Mouse (Mus musculus) adrenal gland, postnatal 4 days (tissue): Measurements from ENCODE around the gene Utp3. TPM values are rescaled to one million over a fixed set of nuclear protein-coding genes. Genes with fewer than 3 reads are reported as not detected.

Source experiments
- DNase-seq, 2 experiments: peaks; one replicate each; pipeline ENCODE4 v3.0.0; 2021 to 2022; ENCODE audit warnings: low spot score in 2 of 2, mixed read lengths in 2 of 2
- total RNA-seq, 2 experiments: library from RNA; stranded (reverse); gene quantifications; 2 replicates each; pipeline ENCODE4 v1.2.3; 2021

Utp3 gene
- total RNA-seq, 2 experiments from 2014 or later: 37.4 to 39.1 TPM

- no peak for DNase-seq
Measured at GRCm38 (mm10) chr5:88566034-88566841, 12.0 kb downstream of the Utp3 start.

DNA sequence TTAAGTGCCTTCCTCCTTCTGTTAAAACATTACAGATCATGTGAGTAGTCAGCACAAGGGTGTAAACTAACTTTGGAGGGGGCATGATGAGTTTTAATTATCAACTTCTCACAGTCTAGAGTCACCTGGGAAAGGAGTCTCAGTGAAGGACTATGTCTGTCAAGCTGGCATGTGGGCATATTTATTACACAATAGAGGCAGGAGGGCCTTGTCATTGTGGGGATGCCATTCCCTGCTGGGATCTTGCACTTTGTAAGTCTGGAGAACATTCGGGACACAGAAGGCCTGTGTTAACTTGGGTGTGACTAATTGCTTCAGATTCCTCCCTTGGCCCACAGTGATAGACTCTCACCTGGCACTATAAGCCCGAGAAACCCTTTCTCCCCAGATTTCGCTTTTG is 15.3 kb downstream of the Utp3 start:
- no peak for DNase-seq

DNA sequence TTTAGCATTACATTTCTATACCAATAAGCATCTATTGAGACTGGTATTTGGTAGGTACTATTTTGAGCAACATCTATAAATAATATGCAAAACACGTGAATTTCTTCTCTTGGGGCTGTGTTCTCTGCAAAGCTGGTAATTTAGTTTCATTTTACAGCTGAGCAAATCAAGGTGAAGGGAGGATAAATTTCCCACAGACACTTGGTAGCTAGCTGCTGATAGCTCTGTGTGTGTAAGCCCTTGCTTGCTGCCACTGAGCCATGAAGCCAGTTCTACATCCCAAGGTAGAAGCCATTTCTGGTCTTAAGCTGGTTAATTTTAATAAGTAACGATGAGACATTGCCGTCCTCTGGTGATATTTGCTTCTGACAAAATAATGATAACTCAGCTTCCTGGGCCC is 20.6 kb downstream of the Utp3 start:
- no peak for DNase-seq

- no peak for DNase-seq
Measured at GRCm38 (mm10) chr5:88575506-88576338, 21.5 kb downstream of the Utp3 start.

- no peak for DNase-seq
Measured at GRCm38 (mm10) chr5:88580681-88581080, 26.4 kb downstream of the Utp3 start.

- no peak for DNase-seq
Measured at GRCm38 (mm10) chr5:88581343-88581742, 27.1 kb downstream of the Utp3 start.

GRCm38 (mm10) chr5:88583271-88584031 is 29.2 kb downstream of the Utp3 start:
- no peak for DNase-seq

DNA sequence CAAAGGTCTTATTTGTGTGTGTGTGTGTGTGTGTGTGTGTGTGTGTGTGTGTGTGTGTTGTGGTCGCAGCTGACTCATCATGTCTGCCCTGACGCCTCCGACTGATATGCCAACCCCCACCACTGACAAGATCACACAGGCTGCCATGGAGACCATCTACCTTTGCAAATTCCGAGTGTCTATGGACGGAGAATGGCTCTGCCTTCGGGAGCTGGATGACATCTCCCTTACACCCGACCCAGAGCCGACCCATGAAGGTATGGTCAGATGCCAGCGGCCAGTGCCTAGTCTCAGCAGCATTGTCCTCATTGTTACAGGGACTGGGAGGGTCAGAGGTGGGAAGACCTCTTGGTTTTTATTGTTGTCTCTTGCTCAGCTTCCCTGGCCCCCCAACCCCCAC is 29.8 kb downstream of the Utp3 start:
- DNase-seq: no peak

DNA sequence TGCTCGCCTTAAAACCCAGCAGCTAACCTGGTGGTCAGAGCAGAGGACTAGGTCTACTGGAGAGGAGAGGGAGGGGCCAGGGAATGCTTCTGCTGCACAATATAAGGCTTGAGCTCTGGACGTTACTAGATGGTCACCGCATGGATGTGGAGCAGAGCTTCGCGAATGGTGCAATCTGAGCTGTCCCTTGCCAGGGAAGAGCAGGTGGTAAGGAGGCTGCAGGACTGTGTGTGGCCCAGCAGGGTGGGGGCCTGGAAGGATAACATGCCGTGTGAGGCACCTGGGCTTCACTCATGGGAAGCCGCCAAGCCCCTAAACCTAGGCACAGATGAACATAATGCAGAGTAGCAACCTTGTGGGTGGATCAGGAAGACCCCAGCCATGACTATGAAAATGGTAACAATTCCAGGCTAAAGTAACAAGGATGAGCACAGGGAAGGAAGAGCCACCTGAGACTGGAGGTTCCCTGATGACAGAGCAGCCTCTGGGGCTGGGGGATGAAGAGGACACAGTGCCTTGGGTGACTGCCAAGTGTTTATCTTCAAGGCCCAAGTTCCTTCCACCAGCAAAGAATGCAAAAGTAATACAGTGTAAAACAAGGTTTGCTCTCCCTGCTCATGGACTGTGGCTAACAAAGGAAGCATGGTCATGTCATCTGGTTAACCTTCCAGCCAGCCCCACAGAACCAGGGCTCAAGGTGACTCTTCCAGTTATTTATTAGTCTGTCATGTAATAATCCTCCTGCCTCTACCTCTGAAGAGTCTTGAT is 32.3 kb downstream of the Utp3 start:
- DNase-seq: no peak

DNA sequence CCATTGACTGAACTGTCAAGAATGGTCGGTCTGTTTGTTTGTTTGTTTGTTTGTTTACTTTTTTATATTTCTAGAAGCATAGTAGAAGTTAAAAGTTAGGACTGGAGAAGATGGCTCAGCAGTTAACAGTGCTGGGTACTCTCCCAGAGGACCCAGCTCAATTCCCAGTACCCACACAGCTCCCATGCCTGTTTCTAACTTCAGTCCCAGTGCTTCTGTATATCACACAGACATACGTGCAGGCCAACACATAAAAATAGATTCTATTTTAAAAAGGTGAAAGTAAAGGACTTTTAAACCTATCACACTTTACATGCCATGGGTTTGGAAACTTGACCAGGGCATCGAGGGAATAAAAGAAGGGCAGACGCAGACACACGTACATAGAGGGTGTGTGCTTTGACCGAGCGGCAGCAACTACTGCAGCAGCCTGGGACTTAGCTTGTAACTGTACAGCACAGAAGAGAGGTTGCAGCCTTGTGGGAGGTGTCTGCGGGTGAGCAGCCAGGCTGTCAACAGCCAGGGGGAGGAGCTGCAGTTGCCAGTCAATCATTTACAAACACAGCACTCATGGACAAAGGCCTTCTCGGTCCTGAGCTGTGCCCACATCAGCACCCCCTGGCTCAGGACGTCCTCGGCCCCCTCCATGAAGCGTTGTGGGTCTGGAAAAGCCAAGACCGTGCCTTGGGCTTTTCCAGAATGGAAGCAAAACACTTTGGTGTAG is 33.1 kb downstream of the Utp3 start:
- DNase-seq: no peak

- no peak for DNase-seq
Measured at GRCm38 (mm10) chr5:88588481-88588880, 34.2 kb downstream of the Utp3 start.

DNA sequence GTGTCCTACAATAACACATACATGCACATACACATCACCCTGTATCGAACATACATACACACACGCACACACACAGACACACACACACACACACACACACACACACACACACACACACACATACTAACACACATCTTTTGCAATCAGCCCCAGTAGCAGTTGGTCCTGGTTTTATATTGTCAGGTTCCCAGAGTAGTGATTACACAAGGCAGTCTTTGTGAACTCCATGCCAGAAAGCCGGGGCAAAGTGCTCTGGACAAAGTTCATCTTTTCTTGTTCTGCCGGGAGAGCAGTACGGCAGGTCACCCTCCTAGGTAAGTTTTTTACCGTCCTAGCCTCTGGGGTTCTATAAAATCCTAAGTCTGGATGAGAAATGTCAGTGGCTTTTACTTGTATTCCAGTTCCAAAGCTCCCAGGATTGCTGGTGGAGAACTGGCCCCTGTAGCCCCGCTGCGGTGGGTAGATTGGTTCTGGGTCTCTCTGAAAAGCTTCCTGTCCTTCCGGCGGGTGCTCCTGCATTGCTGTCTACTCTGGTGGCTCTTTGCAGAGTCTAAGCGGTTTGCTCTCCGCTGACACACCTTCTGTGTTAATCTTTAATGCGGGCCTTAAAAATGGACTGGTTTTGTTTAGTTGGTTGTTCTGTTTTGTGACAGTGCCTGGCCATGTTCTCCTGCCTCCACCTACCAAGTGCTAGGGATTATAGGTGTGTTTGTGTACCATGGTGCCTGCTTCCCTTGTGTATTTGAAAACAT is 39.3 kb downstream of the Utp3 start:
- DNase-seq: no peak

DNA sequence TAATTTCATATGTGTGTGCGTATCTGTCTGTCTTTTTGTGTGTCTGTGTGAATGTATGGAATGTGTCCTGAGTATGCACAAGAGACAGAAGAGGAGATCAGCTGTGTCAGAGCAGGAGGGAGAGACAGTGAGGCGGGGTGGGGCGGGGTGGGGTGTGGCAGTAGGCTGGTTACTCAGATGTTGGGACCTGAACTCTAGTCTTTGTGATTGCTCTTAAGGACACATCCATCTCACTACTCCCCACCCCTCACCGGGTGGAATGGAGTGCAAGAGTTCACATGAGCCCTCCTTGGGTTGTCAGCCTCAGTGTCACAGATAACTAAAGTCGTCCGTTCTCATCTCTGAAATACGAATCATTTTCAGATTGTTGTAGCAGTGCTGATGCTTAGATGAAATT is 39.9 kb downstream of the Utp3 start:
- no peak for DNase-seq

GRCm38 (mm10) chr5:88595537-88596455 is 41.5 kb downstream of the Utp3 start:
- DNase-seq: no peak

DNA sequence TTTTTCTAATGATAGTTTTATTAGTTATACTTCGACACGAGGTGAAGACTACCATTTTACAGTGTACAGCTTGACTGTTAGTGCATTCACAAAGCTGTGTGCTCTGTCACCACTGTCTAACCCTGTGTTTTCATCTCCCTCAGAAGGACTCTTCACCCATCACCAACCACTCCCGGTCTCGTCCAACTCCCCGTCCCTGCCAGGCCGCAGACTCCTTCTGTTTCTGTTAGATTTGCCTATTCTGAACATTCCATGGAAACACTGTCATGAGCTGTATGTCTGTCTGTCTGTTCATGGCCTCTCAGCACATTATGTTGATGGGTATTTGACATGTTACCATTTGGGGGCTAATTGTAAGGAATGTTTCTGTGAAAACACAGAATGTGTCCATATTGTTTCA is 44.7 kb downstream of the Utp3 start:
- DNase-seq: no peak

DNA sequence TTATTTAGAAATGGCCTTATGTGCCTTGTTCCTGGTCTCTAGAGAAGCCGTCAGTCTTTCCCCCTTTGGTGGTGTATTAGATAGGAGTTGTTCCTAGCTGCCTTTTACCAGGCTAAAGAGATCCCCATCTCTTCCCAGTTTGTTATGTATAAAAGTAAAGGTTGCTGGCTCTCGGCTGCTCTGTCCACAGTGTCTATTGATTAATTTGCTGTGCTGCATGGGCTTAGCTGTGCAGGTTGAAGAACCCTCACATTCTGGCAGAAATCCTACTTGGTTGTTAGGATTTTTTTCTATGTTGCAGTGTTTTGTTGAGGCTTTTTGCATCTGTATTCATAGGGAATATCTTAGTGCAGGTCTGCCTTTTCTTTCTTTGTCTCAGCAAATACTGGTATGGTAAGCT is 47.8 kb downstream of the Utp3 start:
- DNase-seq: no peak

GRCm38 (mm10) chr5:88602713-88603112 is 48.5 kb downstream of the Utp3 start:
- no peak for DNase-seq

GRCm38 (mm10) chr5:88604046-88604445 is 49.8 kb downstream of the Utp3 start:
- no peak for DNase-seq
